Mouse (Mus musculus): Measurements from ENCODE around the gene Setd3. TPM values are rescaled to one million over a fixed set of nuclear protein-coding genes. Genes with fewer than 3 reads are reported as not detected.

Setd3 gene
- total RNA-seq, 1 experiment from 2014 or later: 130 TPM

- no peak for DNase-seq
Measured at GRCm38 (mm10) chr12:108070685-108071662, 108.1 kb downstream of the Setd3 start.

GRCm38 (mm10) chr12:108069504-108069903 lies 109.6 kb downstream of the Setd3 start:
- DNase-seq: no peak

GRCm38 (mm10) chr12:108067811-108068375 lies 111.2 kb downstream of the Setd3 start:
- no peak for DNase-seq

GRCm38 (mm10) chr12:108067231-108067630 lies 111.9 kb downstream of the Setd3 start:
- DNase-seq: no peak

GRCm38 (mm10) chr12:108064396-108064998 lies 114.6 kb downstream of the Setd3 start:
- no peak for DNase-seq

GRCm38 (mm10) chr12:108063986-108064385 lies 115.1 kb downstream of the Setd3 start:
- DNase-seq: no peak

- no peak for DNase-seq
Measured at GRCm38 (mm10) chr12:108062137-108062536, 117.0 kb downstream of the Setd3 start.

- DNase-seq: no peak
Measured at GRCm38 (mm10) chr12:108061661-108062060, 117.5 kb downstream of the Setd3 start.

Other genes starting within 250 kb of the Setd3 start
- gene Bcl11b, start 175.7 kb downstream of the Setd3 start, total RNA-seq (2021): 0.18 and 0.38 TPM in 2 replicates
- 33.4 and 34.6 TPM in 2 replicates for gene Ccnk, start 265 bp upstream of the Setd3 start, total RNA-seq (2021)
- 19.4 and 19.9 TPM in 2 replicates for gene Ccdc85c, start 96.1 kb upstream of the Setd3 start, total RNA-seq (2021)
- 0.48 and 0.67 TPM in 2 replicates for gene Hhipl1, start 127.0 kb upstream of the Setd3 start, total RNA-seq (2021)
- 2.0 and 3.1 TPM in 2 replicates for gene Cyp46a1, start 155.1 kb upstream of the Setd3 start, total RNA-seq (2021)
- gene Eml1, start 191.6 kb upstream of the Setd3 start, total RNA-seq (2021): 15.5 and 20.6 TPM in 2 replicates

All from adrenal gland, postnatal 25 days (tissue).